Mouse (Mus musculus) hindbrain, embryonic 10.5 days (tissue): ENCODE results near the gene Gsdma2. TPM values are rescaled to one million over a fixed set of nuclear protein-coding genes. Genes with fewer than 3 reads are reported as not detected.

ENCODE experiments used
- DNase-seq: peaks from one replicate; pipeline ENCODE4 v3.0.0-alpha.2; 2017; ENCODE audit warnings: low spot score
- H3K27ac ChIP-seq: fragments of 300-500 bp; sonication (generic); 2 replicates; pipeline ENCODE4 v1.5.1; 2016; ENCODE audit warnings: mild to moderate bottlenecking, moderate library complexity
- H3K27me3 ChIP-seq: fragments of 300-500 bp; sonication (generic); 2 replicates; pipeline ENCODE4 v1.6.1; 2016; ENCODE audit warnings: mild to moderate bottlenecking; ENCODE audit not compliant: poor library complexity, insufficient read depth, severe bottlenecking
- H3K36me3 ChIP-seq: fragments of 300-500 bp; sonication (generic); 2 replicates; pipeline ENCODE4 v1.6.1; 2016; ENCODE audit warnings: mild to moderate bottlenecking, moderate library complexity
- H3K4me1 ChIP-seq: fragments of 300-500 bp; sonication (generic); replicated peaks from 2 replicates; pipeline ENCODE4 v1.6.1; 2016; ENCODE audit warnings: mild to moderate bottlenecking
- H3K4me3 ChIP-seq: fragments of 300-500 bp; sonication (generic); 2 replicates; pipeline ENCODE4 v1.5.1; 2016; ENCODE audit warnings: mild to moderate bottlenecking, moderate library complexity
- H3K9me3 ChIP-seq: fragments of 300-500 bp; sonication (generic); 2 replicates; pipeline ENCODE4 v1.6.1; 2016; ENCODE audit warnings: mild to moderate bottlenecking, moderate library complexity
- WGBS: fragments of 180-500 bp; shearing (Covaris S2); methylation state at CpG from one replicate; pipeline ENCODE4 v1.1.7; 2016; 5-methylcytosine and 5-hydroxymethylcytosine counted together
- polyA plus RNA-seq: library from polyadenylated mRNA; unstranded; fragments of >200 nt; fragmentation: Nextera tagmentation; extraction: Ambion mirVana; gene quantifications from 2 replicates; pipeline ENCODE4 v1.2.1, GENCODE M21; 2016

Gene Gsdma2
- polyA plus RNA-seq, 1 experiment from 2014 or later, result not detected

DNA sequence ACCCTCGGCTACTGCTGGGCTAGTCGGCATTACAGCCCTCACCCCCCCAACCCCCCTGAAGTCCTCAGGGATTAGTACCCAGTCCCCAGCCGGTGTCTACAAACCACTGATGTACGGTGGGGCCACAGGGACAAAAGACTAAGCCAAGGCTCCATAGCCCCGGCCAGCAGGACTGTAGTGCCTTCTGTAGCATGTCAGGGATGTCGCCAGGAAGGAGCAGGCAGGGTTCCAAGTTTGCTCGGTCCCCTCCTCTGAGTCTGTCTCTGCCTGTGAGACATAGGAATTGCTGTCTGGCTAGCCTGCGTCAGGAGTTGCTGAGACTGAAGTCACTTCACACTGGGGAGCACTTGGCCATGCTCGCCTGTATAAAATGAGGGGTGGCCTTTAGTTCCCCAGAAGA is 47.7 kb downstream of the Gsdma2 start:
- Histone ChIP-seq H3K9me3 (no peaks in the 10 kb centered on the region), H3K4me3 (no peak overlapping the region), H3K36me3 (peaks cover 82% of the 10 kb centered on the region), H3K27me3 (no peaks in the 10 kb centered on the region), H3K4me1 (0 out of 2 replicates have a peak, but pooled peaks cover 5% of the 10 kb centered on the region), H3K27ac (no peak overlapping the region)
- DNase-seq, result no peak
- 86% methylated on average over 9 of the region's 9 CpGs for WGBS

GRCm38 (mm10) chr11:98695408-98695807 is 48.8 kb downstream of the Gsdma2 start:
- 0 out of 2 replicates have a peak, but pooled peaks cover 5% of the 10 kb centered on the region for H3K4me1 ChIP-seq
- WGBS, result 75% methylated on average over 14 of the region's 14 CpGs
- no peaks in the 10 kb centered on the region for H3K27me3 ChIP-seq
- no peaks in the 10 kb centered on the region for H3K9me3 ChIP-seq
- H3K27ac ChIP-seq, result 0 out of 2 replicates have a peak overlapping the region, but pooled peaks have one; percentile 31
- no peak for DNase-seq
- peaks cover 71% of the 10 kb centered on the region for H3K36me3 ChIP-seq
- no peak overlapping the region for H3K4me3 ChIP-seq

- 91% methylated on average over 14 of the region's 14 CpGs for WGBS
- peaks cover 58% of the 10 kb centered on the region for H3K36me3 ChIP-seq
- no peak for DNase-seq
Measured at GRCm38 (mm10) chr11:98696454-98697216, 50.1 kb downstream of the Gsdma2 start.

GRCm38 (mm10) chr11:98697225-98697624 is 50.7 kb downstream of the Gsdma2 start:
- 90% methylated on average over 12 of the region's 12 CpGs for WGBS
- Histone ChIP-seq H3K4me3 (no peak overlapping the region), H3K9me3 (no peaks in the 10 kb centered on the region), H3K27ac (no peak overlapping the region), H3K36me3 (peaks cover 52% of the 10 kb centered on the region), H3K27me3 (no peaks in the 10 kb centered on the region; the same call in 1 of the 2 replicates), H3K4me1 (0 out of 2 replicates have a peak, but pooled peaks cover 10% of the 10 kb centered on the region)
- no peak for DNase-seq

More at GRCm38 (mm10) chr11:98696454-98697216, 50.1 kb downstream of the Gsdma2 start:
- H3K4me1 ChIP-seq, result 0 out of 2 replicates have a peak, but pooled peaks cover 10% of the 10 kb centered on the region
- H3K9me3 ChIP-seq, result no peaks in the 10 kb centered on the region
- H3K4me3 ChIP-seq, result no peak overlapping the region
- H3K27me3 ChIP-seq, result no peaks in the 10 kb centered on the region; the same call in 1 of the 2 replicates
- no peak overlapping the region for H3K27ac ChIP-seq

DNA sequence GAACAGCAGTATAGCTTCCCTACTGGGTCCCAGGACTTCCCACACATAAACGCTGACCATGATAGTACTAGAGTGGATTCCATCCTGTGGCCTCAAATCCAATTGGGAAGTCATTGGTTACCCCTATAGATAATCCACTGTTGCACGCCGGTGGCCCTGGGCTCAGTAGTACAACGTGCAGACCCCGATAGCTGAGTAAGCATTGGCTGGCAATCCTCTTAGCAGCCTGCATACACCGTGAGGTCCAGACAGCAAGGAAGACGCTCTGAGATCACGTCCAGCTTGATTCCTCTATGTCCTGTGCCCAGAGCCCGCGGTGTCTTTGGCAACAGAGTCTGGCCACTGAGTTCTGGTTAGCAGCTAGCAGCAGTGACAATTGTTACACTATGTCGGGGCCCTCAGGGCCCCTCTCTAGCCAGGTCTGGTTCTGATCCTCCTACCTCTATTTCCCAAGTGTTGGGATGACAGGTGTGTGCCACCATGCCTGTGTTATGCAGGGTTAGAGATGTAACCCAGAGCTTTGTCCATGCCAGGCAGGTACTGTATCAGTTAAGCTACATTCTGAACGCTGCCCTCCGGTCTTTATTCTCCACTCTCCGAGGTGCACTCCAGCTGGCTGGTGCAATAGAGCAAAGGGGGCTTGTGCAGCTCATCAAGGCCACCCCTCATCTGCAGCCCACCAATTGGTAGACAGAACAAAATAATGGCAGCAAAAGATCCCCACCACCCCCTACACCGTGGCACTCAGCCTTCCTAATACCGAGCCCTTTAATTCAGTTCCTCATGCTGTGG is 52.5 kb downstream of the Gsdma2 start:
- no peak overlapping the region for H3K27ac ChIP-seq
- H3K4me1 ChIP-seq, result 0 out of 2 replicates have a peak, but pooled peaks cover 10% of the 10 kb centered on the region
- no peaks in the 10 kb centered on the region for H3K9me3 ChIP-seq
- H3K36me3 ChIP-seq, result peaks cover 37% of the 10 kb centered on the region
- WGBS, result 85% methylated on average over 16 of the region's 16 CpGs
- H3K27me3 ChIP-seq, result no peaks in the 10 kb centered on the region; the same call in 1 of the 2 replicates
- H3K4me3 ChIP-seq, result no peak overlapping the region
- DNase-seq, result no peak

DNA sequence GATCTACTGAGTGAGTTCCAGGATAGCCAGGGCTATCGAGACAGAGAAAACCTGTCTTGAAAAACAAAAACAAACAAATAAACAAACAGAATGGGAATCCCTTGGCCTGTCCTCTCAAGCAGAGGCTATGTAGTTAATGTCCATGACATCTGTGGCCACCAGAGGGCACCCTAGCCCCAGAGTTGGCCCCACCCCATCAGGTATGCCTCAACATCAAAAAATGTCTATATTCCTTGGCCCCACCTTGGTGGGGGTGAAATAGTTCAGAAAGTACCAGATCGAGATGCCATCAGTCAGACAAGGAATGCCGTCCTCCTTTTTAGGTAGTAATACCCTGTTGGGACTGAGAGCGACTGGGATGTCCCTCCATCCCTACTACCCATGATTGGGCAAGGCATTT is 53.4 kb downstream of the Gsdma2 start:
- Histone ChIP-seq H3K27ac (no peak overlapping the region), H3K4me1 (0 out of 2 replicates have a peak, but pooled peaks cover 10% of the 10 kb centered on the region), H3K36me3 (peaks cover 37% of the 10 kb centered on the region), H3K9me3 (no peaks in the 10 kb centered on the region), H3K27me3 (no peaks in the 10 kb centered on the region; the same call in 1 of the 2 replicates), H3K4me3 (no peak overlapping the region)
- peak; percentile 64 for DNase-seq
- 37% methylated on average over 4 of the region's 4 CpGs for WGBS

DNA sequence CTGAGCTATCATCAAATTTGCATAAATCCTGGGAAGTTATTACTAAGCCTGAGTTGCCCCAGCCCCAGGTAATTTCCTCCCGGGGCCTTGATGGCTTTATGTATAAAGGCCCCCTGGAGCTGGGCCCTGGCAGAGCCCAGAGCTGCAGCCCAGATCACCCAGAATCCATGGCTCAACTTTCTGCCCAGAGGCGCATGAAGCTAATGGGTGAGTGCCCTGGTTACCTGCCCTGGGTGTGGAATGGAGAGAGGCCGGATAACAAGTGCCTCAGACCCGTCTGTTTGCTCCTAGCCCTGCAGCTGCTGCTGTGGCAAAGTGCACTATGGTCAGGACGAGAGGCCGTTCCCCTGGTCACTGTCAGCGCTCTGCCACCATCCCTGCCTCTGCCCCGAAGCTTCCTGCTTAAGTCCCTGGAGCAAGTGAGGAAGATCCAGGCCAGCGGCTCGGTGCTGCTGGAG is 54.7 kb downstream of the Gsdma2 start, which contains the start of gene Csf3:
Csf3 (plus strand) TSS at position 51 of the 458 bp plus-strand sequence.
- no peak within 1 kb of the TSS for H3K27ac ChIP-seq
- no peaks in the 10 kb centered on the region for H3K9me3 ChIP-seq
- H3K27me3 ChIP-seq, result no peaks in the 10 kb centered on the region; the same call in 1 of the 2 replicates
- 45% methylated on average over 10 of the region's 10 CpGs for WGBS
- no peak for DNase-seq
- H3K4me3 ChIP-seq, result no peak within 1 kb of the TSS
- 0 out of 2 replicates have a peak, but pooled peaks cover 10% of the 10 kb centered on the region for H3K4me1 ChIP-seq
- peaks cover 37% of the 10 kb centered on the region for H3K36me3 ChIP-seq

- H3K27ac ChIP-seq, result no peak overlapping the region
- H3K9me3 ChIP-seq, result no peaks in the 10 kb centered on the region
- no peak overlapping the region for H3K4me3 ChIP-seq
- H3K27me3 ChIP-seq, result no peaks in the 10 kb centered on the region; the same call in 1 of the 2 replicates
- peaks cover 37% of the 10 kb centered on the region for H3K36me3 ChIP-seq
- DNase-seq, result no peak
- WGBS, result 75% methylated on average over 5 of the region's 5 CpGs
- 0 out of 2 replicates have a peak, but pooled peaks cover 10% of the 10 kb centered on the region for H3K4me1 ChIP-seq
Measured at GRCm38 (mm10) chr11:98702323-98702722, 55.8 kb downstream of the Gsdma2 start.

DNA sequence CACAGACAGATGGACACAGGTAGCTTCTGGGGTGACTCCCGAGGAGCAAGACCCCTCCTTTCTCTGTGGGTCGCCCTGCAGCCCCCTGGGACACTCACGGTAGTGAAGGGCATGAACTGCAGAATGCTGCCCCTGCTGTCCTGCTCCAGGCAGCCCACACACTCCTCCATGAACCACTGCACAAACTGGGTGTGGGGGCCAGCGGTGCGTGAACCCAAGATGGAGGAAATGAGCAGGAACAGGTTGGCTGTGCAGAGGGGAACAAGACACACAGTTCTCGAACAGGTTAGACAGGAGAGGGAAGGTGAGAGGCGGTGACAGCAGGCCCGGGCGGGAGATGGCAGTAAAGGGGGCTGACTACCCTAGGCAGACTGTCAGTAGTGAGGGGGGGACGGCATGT is 58.5 kb downstream of the Gsdma2 start:
- Histone ChIP-seq H3K4me1 (0 out of 2 replicates have a peak, but pooled peaks cover 6% of the 10 kb centered on the region), H3K9me3 (no peaks in the 10 kb centered on the region), H3K27me3 (no peaks in the 10 kb centered on the region; the same call in 1 of the 2 replicates), H3K4me3 (no peak overlapping the region; the same call in 1 of the 2 replicates), H3K27ac (no peak overlapping the region), H3K36me3 (peaks cover 63% of the 10 kb centered on the region)
- DNase-seq, result no peak
- WGBS, result 92% methylated on average over 10 of the region's 10 CpGs

Other genes starting within 250 kb of the Gsdma2 start
- gene Pgap3, start 246.3 kb upstream of the Gsdma2 start, polyA plus RNA-seq, result 9.3 and 9.8 TPM in 2 replicates
- gene Erbb2, start 234.3 kb upstream of the Gsdma2 start, polyA plus RNA-seq, result 23.3 TPM in 2 replicates
- 120 and 161 TPM in 2 replicates for gene Mien1, start 207.8 kb upstream of the Gsdma2 start, polyA plus RNA-seq
- 3.6 and 8.6 TPM in 2 replicates for gene Grb7, start 200.4 kb upstream of the Gsdma2 start, polyA plus RNA-seq
- 0.07 and 0.11 TPM in 2 replicates for gene Ikzf3, start 100.7 kb upstream of the Gsdma2 start, polyA plus RNA-seq
- gene Zpbp2, start 95.7 kb upstream of the Gsdma2 start, polyA plus RNA-seq, result 0.14 and 0.37 TPM in 2 replicates
- gene Ormdl3, start 59.4 kb upstream of the Gsdma2 start, polyA plus RNA-seq, result 59.4 and 66.2 TPM in 2 replicates
- not detected in 2 replicates for gene Lrrc3c, start 48.5 kb upstream of the Gsdma2 start, polyA plus RNA-seq
- gene Gm12355, start 21.1 kb upstream of the Gsdma2 start, polyA plus RNA-seq, result 1.3 and 1.4 TPM in 2 replicates
- gene Gsdma3, start 20.4 kb upstream of the Gsdma2 start, polyA plus RNA-seq, result not detected in 2 replicates
- gene Gsdma, start 17.6 kb downstream of the Gsdma2 start, polyA plus RNA-seq, result 0.09 TPM in 1 of 2 replicates, not detected in the other
- gene Psmd3, start 35.8 kb downstream of the Gsdma2 start, polyA plus RNA-seq, result 251 and 281 TPM in 2 replicates
- not detected in 2 replicates for gene Csf3, start 54.5 kb downstream of the Gsdma2 start, polyA plus RNA-seq
- gene Med24, start 82.7 kb downstream of the Gsdma2 start, polyA plus RNA-seq, result 76.9 and 83.6 TPM in 2 replicates
- gene Thra, start 93.9 kb downstream of the Gsdma2 start, polyA plus RNA-seq, result 12.8 and 22.2 TPM in 2 replicates
- 1.2 and 1.5 TPM in 2 replicates for gene Nr1d1, start 128.6 kb downstream of the Gsdma2 start, polyA plus RNA-seq
- gene Msl1, start 148.8 kb downstream of the Gsdma2 start, polyA plus RNA-seq, result 24.4 and 25.2 TPM in 2 replicates
- gene Casc3, start 158.1 kb downstream of the Gsdma2 start, polyA plus RNA-seq, result 49.5 and 55.9 TPM in 2 replicates
- 1.1 and 2.2 TPM in 2 replicates for gene Rapgefl1, start 190.0 kb downstream of the Gsdma2 start, polyA plus RNA-seq
- 4.6 and 4.7 TPM in 2 replicates for gene Wipf2, start 216.9 kb downstream of the Gsdma2 start, polyA plus RNA-seq